Comparison of ENCODE assay signal across 7 mouse cellular contexts in the genomic region with DNA sequence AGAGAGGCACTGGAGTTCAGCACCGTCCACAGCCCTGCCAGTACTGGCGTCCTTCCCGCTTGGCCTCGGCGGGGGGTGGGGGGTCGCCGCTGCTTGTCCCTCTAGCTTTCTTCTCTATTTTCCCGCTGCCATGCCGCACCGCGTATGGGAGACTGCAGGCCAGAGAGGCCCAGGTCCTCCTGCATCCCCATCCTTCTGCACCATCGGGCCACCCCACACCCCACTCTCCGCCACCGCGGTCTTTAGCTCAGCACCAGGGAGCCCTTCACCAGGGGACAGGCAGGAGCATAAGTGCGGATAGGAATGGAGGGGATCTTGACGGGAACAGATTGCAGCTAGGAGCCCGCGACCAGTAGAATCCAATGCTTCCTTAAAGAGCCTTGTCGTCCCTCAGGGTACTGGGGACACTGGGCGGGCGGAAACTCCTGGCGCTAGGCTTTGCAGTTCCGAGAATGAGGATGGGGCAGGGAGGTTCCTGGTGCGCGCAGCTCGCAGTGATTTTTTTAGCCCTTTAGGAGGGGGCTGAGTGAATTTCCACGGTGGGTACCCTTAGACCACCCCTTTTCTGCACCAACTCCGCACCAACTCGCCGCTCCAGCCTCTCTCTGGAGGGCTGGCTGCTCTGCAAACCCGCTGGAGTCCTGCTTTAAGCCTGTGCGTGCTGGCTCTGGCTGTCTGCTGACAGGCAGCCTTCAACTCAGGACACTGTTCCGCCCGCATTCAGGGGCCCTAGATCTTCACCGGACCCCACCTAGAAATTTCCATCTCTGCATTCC.
DNase-seq lines count a peak whose midpoint lies in the region; ATAC-seq lines count a peak whose summit lies in the region.

No protein-coding gene starts in this region.

- peaks cover 15% of the 10 kb centered on the region for H3K4me1 ChIP-seq in lung, embryonic 15.5 days
- H3K4me1 ChIP-seq in embryonic facial prominence, embryonic 13.5 days, result peaks cover 18% of the 10 kb centered on the region
- 0 out of 2 replicates have a peak, but pooled peaks cover 6% of the 10 kb centered on the region for H3K4me1 ChIP-seq in liver, embryonic 12.5 days

- ATAC-seq in lung, embryonic 15.5 days (ENCODE audit: borderline replicate concordance, extremely low read depth, low FRiP score, low TSS enrichment), result peak; percentile 49
- ATAC-seq in embryonic facial prominence, embryonic 13.5 days (ENCODE audit: insufficient number of reproducible peaks, insufficient read depth, low FRiP score, low TSS enrichment, low read depth), result peak; percentile 52; the same call in 1 of the 2 replicates
- ATAC-seq in liver, embryonic 12.5 days, result no peak

- H3K27me3 ChIP-seq in lung, embryonic 15.5 days, result peaks cover 91% of the 10 kb centered on the region
- H3K27me3 ChIP-seq in embryonic facial prominence, embryonic 13.5 days, result peaks cover 96% of the 10 kb centered on the region
- H3K27me3 ChIP-seq in liver, embryonic 12.5 days (replicated peaks), result peaks cover 83% of the 10 kb centered on the region

- H3K27ac ChIP-seq in lung, embryonic 15.5 days, result no peak overlapping the region
- no peak overlapping the region for H3K27ac ChIP-seq in embryonic facial prominence, embryonic 13.5 days
- no peak overlapping the region for H3K27ac ChIP-seq in liver, embryonic 12.5 days

- WGBS in lung, embryonic 15.5 days, result under 1% methylated on average over 36 of the region's 36 CpGs
- under 1% methylated on average over 35 of the region's 36 CpGs for whole genome bisulfite sequencing in embryonic facial prominence, embryonic 13.5 days
- WGBS in liver, embryonic 12.5 days (ENCODE audit: insufficient replicate concordance), result 2% methylated on average over 36 of the region's 36 CpGs

- peak overlapping the region; percentile 88 for H3K4me2 ChIP-seq in lung, embryonic 15.5 days
- peak overlapping the region; percentile 92 for H3K4me2 ChIP-seq in embryonic facial prominence, embryonic 13.5 days
- peak overlapping the region; percentile 65 for H3K4me2 ChIP-seq in liver, embryonic 12.5 days

- no peak for DNase-seq in lung, postnatal 10 days
- peak; percentile 14 for DNase-seq in heart, postnatal 4 days
- peak; percentile 54 for DNase-seq in retina, postnatal 1 day
- DNase-seq in spleen, adult 12 weeks (ENCODE audit: low spot score), result no peak

- H3K36me3 ChIP-seq in lung, embryonic 15.5 days, result no peaks in the 10 kb centered on the region
- no peaks in the 10 kb centered on the region for H3K36me3 ChIP-seq in embryonic facial prominence, embryonic 13.5 days
- H3K36me3 ChIP-seq in liver, embryonic 12.5 days, result no peaks in the 10 kb centered on the region

- peak overlapping the region; percentile 19; the same call in 1 of the 2 replicates for H3K9ac ChIP-seq in lung, embryonic 15.5 days
- H3K9ac ChIP-seq in embryonic facial prominence, embryonic 13.5 days, result peak overlapping the region; percentile 69
- no peak overlapping the region for H3K9ac ChIP-seq in liver, embryonic 12.5 days

- no peaks in the 10 kb centered on the region for H3K9me3 ChIP-seq in lung, embryonic 15.5 days
- no peaks in the 10 kb centered on the region for H3K9me3 ChIP-seq in embryonic facial prominence, embryonic 13.5 days
- no peaks in the 10 kb centered on the region for H3K9me3 ChIP-seq in liver, embryonic 12.5 days (replicated peaks)

- peak overlapping the region; percentile 43 for H3K4me3 ChIP-seq in lung, embryonic 15.5 days
- H3K4me3 ChIP-seq in embryonic facial prominence, embryonic 13.5 days, result peak overlapping the region; percentile 52
- H3K4me3 ChIP-seq in liver, embryonic 12.5 days, result peak overlapping the region; percentile 35

Comparison
In these comparisons a context has a peak if more than half of its experiments do, and no peak if none do; other contexts are left out.
1. DNase-seq: peak in heart, postnatal 4 days (single experiment) and retina, postnatal 1 day (single experiment); none in lung, postnatal 10 days (single experiment) and spleen, adult 12 weeks (single experiment).
2. Peak in every context shown above with its lines, with median percentiles within 50 percentile points of each other: H3K4me2 ChIP-seq and H3K4me3 ChIP-seq.